Mouse (Mus musculus) left cerebral cortex, postnatal 25 days (tissue): ENCODE data around the gene Zpbp2. TPM values are rescaled to one million over a fixed set of nuclear protein-coding genes. Genes with fewer than 3 reads are reported as not detected.
"Not testable (repeated sequence)": the region's sequence is repeated elsewhere in the genome, so short reads cannot be mapped to it uniquely, and the experiment has no call there.

Experiments
- DNase-seq, 2 experiments: peaks; one replicate each; pipeline ENCODE4 v3.0.0; 2022; ENCODE audit warnings: low spot score in 2 of 2, mixed read lengths in 1 of 2
- intact Hi-C: fragments of 180-260 bp; cut with DNase I; formaldehyde crosslinking; loops from one replicate; pipeline ENCODE4 v1.15.1; 2025
- total RNA-seq, 2 experiments: library from RNA; stranded (reverse); gene quantifications; 2 replicates each; pipeline ENCODE4 v1.2.3; 2021

Gene Zpbp2
- total RNA-seq, 2 experiments from 2014 or later: not detected

- peak; percentile 99 for DNase-seq
- intact Hi-C loops: loop anchor here (2.0 kb wide), 1 partner anchor 36 kb away; the partner anchor contains the start of gene Zpbp2
Measured at GRCm38 (mm10) chr11:98586892-98587563, 36.1 kb downstream of the Zpbp2 start, which contains the start of gene Ormdl3. Ormdl3 (minus strand) TSS chr11:98587368.

- DNase-seq: peak; percentile 46 to 70
- intact Hi-C loops: loop anchor here (2.0 kb wide), 1 partner anchor 37 kb away; the partner anchor contains the start of gene Zpbp2
Measured at GRCm38 (mm10) chr11:98587684-98588546, 37.0 kb downstream of the Zpbp2 start.

- DNase-seq: no peak
- intact Hi-C loops: no loop called here
Measured at GRCm38 (mm10) chr11:98588833-98589281, 38.0 kb downstream of the Zpbp2 start.

- no peak for DNase-seq
- intact Hi-C loops: no loop called here
Measured at GRCm38 (mm10) chr11:98589306-98589705, 38.4 kb downstream of the Zpbp2 start.

DNA sequence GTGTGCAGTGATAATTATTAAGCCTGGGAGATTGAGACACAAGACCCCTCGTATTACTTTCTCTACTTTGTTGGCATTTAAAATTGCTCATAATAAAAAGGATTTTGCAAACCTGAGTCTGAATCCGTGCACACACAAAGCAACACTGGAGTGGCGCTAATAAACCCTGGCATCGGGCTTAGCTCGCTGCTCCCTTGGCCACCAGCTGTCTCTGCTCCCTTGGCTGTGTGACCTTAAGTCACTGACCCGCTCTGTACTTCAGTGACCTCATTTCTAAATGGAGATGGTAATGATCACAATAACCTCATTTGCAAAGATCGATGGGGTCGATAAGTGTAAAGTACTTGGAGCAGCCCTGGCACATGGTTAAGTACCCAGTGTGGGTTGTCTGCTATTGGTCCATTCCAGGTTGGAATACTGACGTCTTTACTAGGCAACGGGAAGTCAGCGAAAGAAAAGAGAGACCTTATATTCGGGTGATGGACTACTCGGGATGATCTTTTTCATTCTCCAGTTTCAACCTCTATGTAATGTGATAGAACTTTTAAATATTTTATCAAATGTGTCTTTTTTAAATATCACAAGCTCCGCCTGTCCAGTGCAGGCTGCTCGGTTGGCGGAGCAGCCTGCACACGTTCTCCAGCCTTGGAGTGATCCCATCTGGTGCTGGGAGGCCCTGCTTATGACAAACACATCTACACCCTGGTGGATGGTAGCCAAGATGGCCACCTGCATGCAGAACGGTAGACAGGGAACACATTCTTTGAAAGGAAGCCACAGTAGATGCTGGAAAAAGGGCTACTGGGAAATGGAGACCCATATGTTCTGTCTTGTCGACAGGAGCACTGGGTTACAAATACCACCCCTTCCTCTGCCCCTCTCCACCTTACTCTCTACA, 39.9 kb downstream of the Zpbp2 start:
- intact Hi-C loops: no loop called here
- no peak for DNase-seq

GRCm38 (mm10) chr11:98595021-98595420, 44.1 kb downstream of the Zpbp2 start:
- DNase-seq: no peak
- intact Hi-C loops: no loop called here

GRCm38 (mm10) chr11:98595473-98595872, 44.6 kb downstream of the Zpbp2 start:
- no peak for DNase-seq
- intact Hi-C loops: no loop called here

GRCm38 (mm10) chr11:98595955-98596354, 45.1 kb downstream of the Zpbp2 start:
- intact Hi-C loops: no loop called here
- DNase-seq: no peak

- intact Hi-C loops: no loop called here
- DNase-seq: no peak
Measured at GRCm38 (mm10) chr11:98597363-98597762, 46.5 kb downstream of the Zpbp2 start.

DNA sequence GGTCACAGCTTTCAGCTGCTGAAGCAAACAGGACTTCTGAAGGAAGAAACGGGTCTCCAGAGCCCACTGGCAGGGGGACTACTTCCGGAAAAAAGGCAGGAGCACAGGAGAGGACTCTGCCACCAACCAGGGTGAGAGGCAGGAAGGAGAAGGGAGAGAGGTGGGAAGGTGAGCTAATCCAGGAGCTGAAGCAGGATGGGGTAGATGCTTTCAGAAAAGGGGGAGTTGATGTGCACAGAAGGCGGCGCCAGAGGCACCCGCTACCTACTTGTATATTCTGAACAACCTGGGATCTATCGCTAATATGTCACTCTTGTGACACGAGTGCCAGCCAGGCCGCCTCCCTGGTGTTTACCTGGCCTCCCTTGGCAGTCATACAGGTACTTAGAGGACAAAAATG, 47.1 kb downstream of the Zpbp2 start, which contains the start of gene Lrrc3c:
TSS of gene Lrrc3c (plus strand) at position 301 of the 400 bp plus-strand sequence.
- intact Hi-C loops: no loop called here
- no peak for DNase-seq

GRCm38 (mm10) chr11:98598851-98599290, 48.0 kb downstream of the Zpbp2 start:
- intact Hi-C loops: no loop called here
- no peak for DNase-seq

DNA sequence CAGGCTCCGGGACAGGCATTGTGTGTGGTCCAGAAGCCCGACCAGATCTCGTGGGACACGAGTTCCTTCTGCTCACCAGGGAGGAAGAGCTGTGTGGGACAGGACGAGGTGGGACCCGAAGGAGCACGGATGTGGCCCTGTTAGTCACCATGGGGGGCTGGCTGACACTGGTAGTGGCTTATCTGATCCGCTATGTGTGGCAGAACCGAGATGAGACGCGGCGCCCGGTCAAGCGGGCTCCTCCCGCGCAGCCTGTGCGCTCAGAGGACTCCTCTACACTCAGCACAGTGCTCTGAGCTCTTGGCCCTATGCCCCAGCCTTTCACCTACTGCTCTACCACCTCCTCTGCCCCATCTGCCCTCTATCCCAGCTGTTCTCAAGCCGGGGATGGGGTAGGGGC, 48.4 kb downstream of the Zpbp2 start:
- intact Hi-C loops: no loop called here
- DNase-seq: no peak

- DNase-seq: no peak
- intact Hi-C loops: no loop called here
Measured at GRCm38 (mm10) chr11:98602090-98602690, 51.3 kb downstream of the Zpbp2 start.

DNA sequence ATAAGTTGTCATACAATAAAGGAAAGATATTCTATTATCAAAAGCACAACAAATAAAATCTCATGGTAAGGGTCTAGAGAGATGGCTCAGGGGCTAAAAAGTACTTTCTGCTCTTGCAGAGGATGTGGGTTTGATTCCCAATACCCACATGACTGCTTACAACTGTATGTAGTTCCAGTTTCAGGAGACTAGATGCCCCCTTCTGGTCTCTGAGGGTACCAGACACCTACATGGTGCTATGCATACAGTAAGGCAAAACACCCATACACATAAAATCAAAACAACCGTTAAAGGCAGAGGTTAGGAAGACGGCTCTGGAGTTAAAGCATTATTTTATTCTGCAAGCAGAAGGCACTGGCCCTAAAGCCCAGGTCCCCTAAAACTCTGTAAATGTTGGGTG, 53.1 kb downstream of the Zpbp2 start:
- no peak for DNase-seq

GRCm38 (mm10) chr11:98604911-98605310, 54.0 kb downstream of the Zpbp2 start:
- intact Hi-C loops: loop anchor here (1.0 to 5.0 kb wide), 2 partner anchors 32 to 52 kb away; no protein-coding TSS in a partner anchor
- not testable (repeated sequence) for DNase-seq

More for the DNA sequence above, 53.1 kb downstream of the Zpbp2 start:
- intact Hi-C loops: no loop called here

- intact Hi-C loops: loop anchor here (5.0 kb wide), 1 partner anchor 51 kb away; no protein-coding TSS in a partner anchor
- peak; percentile 45 to 71 for DNase-seq
Measured at GRCm38 (mm10) chr11:98606763-98607162, 55.9 kb downstream of the Zpbp2 start.
